Comparison of ENCODE assay signal across 8 mouse cellular contexts in genomic region chr1:24586370-24587140, GRCm38 (mm10). TPM values are rescaled to one million over a fixed set of nuclear protein-coding genes. Genes with fewer than 3 reads are reported as not detected.
DNase-seq lines count a peak whose midpoint lies in the region; ATAC-seq lines count a peak whose summit lies in the region.

No protein-coding gene starts in this region.

- no peaks in the 10 kb centered on the region for H3K9me3 ChIP-seq in forebrain, embryonic 15.5 days
- no peaks in the 10 kb centered on the region for H3K9me3 ChIP-seq in midbrain, embryonic 16.5 days (replicated peaks; ENCODE audit: control insufficient read depth, low read length, poor library complexity, severe bottlenecking)

- under 1% methylated on average over 72 of the region's 72 CpGs for WGBS in forebrain, embryonic 15.5 days
- under 1% methylated on average over 55 of the region's 72 CpGs for WGBS in midbrain, embryonic 16.5 days

- peak; percentile 27 for DNase-seq in adrenal gland, postnatal 14 days
- DNase-seq in adrenal gland, adult 18-20 months (ENCODE audit: low spot score in 2 of 2), result no peak
- DNase-seq in cerebellum, adult 11 months, result peak; percentile 35
- peak; percentile 23 to 63 for DNase-seq in left cerebral cortex, postnatal 14 days (ENCODE audit: low spot score in 2 of 2)

- H3K4me3 ChIP-seq in forebrain, embryonic 15.5 days, result peak overlapping the region; percentile 64
- H3K4me3 ChIP-seq in midbrain, embryonic 16.5 days (ENCODE audit: low read depth, low read length), result peak overlapping the region; percentile 64

- intact Hi-C loops in left cerebral cortex, postnatal 14 days (cut with DNase I), result loop anchor here (5.0 kb wide), 1 partner anchor 91 kb away; the partner anchor contains the start of gene Lmbrd1

- H3K4me1 ChIP-seq in forebrain, embryonic 15.5 days, result peaks cover 12% of the 10 kb centered on the region
- peaks cover 9% of the 10 kb centered on the region for H3K4me1 ChIP-seq in midbrain, embryonic 16.5 days (ENCODE audit: control insufficient read depth, insufficient read depth, low read length)

- ATAC-seq in forebrain, embryonic 15.5 days (replicated peaks), result peak; percentile 88
- peak; percentile 27 to 29; a peak in 2 of 4 replicates for ATAC-seq in hematopoietic stem cell, adult 5-6 weeks (replicated peaks in 1 of 2; ENCODE audit: insufficient read depth in 1 of 2, low FRiP score in 2 of 2, low TSS enrichment in 1 of 2, low read depth in 1 of 2, poor library complexity in 2 of 2, severe bottlenecking in 2 of 2)
- peak; percentile 83 for ATAC-seq in midbrain, embryonic 16.5 days
- ATAC-seq in inflammation-experienced regulatory T-cells, adult 6 months, result no peak

- peak overlapping the region; percentile 66 for H3K9ac ChIP-seq in forebrain, embryonic 15.5 days (replicated peaks)
- H3K9ac ChIP-seq in midbrain, embryonic 16.5 days (ENCODE audit: low read depth, low read length), result peak overlapping the region; percentile 74

- H3K36me3 ChIP-seq in forebrain, embryonic 15.5 days, result no peaks in the 10 kb centered on the region
- H3K36me3 ChIP-seq in midbrain, embryonic 16.5 days (ENCODE audit: control insufficient read depth, insufficient read depth, low read length), result no peaks in the 10 kb centered on the region

- H3K4me2 ChIP-seq in forebrain, embryonic 15.5 days (replicated peaks), result peak overlapping the region; percentile 99
- H3K4me2 ChIP-seq in midbrain, embryonic 16.5 days (ENCODE audit: low read length), result peak overlapping the region; percentile 98

- 0 out of 2 replicates have a peak, but pooled peaks cover 10% of the 10 kb centered on the region for H3K27me3 ChIP-seq in forebrain, embryonic 15.5 days
- H3K27me3 ChIP-seq in midbrain, embryonic 16.5 days (ENCODE audit: control insufficient read depth, insufficient read depth, low read depth, low read length), result peaks cover 13% of the 10 kb centered on the region

- H3K27ac ChIP-seq in forebrain, embryonic 15.5 days (replicated peaks), result no peak overlapping the region
- no peak overlapping the region for H3K27ac ChIP-seq in midbrain, embryonic 16.5 days (ENCODE audit: low read length)

RNA-seq across cellular contexts. Expression of gene Col19a1, which starts 0.7 kb away (rescaled TPM):
- 0.23 TPM in 1 of 2 replicates, not detected in the other for total RNA-seq in adrenal gland, postnatal 14 days (2021)
- under 1 TPM; 0.06 to 0.10 TPM for total RNA-seq in adrenal gland, adult 18-20 months (2021)
- 1.9 and 2.0 TPM in 2 replicates for polyA plus RNA-seq in forebrain, embryonic 15.5 days (2015; fragmentation: Nextera tagmentation; extraction: Ambion mirVana)
- total RNA-seq in hematopoietic stem cell, adult 5-6 weeks (2017), result 0.19 and 0.50 TPM in 2 replicates
- 10 to 100 TPM; 33.8 to 39.0 TPM for total RNA-seq in left cerebral cortex, postnatal 14 days (2021)
- 1.9 and 2.2 TPM in 2 replicates for polyA plus RNA-seq in midbrain, embryonic 16.5 days (2015; fragmentation: Nextera tagmentation; extraction: Ambion mirVana)
- under 1 TPM in 1 of 3 experiments, not detected in 2; 0.08 TPM for polyA plus RNA-seq in inflammation-experienced regulatory T-cells, adult 6 months (2017; shearing (Covaris generic))

Comparison
In these comparisons a context has a peak if more than half of its experiments do, and no peak if none do; other contexts are left out.
1. DNase-seq: peak in adrenal gland, postnatal 14 days (single experiment), cerebellum, adult 11 months (single experiment) and left cerebral cortex, postnatal 14 days (2 of 2); none in adrenal gland, adult 18-20 months (0 of 2).
2. RNA of gene Col19a1, which starts 0.7 kb away (total RNA-seq): 33.8 to 39.0 TPM in left cerebral cortex, postnatal 14 days; 0.19 to 0.50 TPM in hematopoietic stem cell, adult 5-6 weeks, 0.06 to 0.10 TPM in adrenal gland, adult 18-20 months and 0.23 TPM in adrenal gland, postnatal 14 days; every median in the first group is over 10 times any median in the second.